Mouse (Mus musculus) megakaryocyte, embryonic 14.5 days (primary cell): ENCODE data around the gene Cul5.

Experiments used
- FLI1 ChIP-seq: IDR thresholded peaks from 2 replicates; pipeline ENCODE4 v1.6.1; 2012; ENCODE audit warnings: low read length, inconsistent platforms, mixed read lengths
- GATA1 ChIP-seq: IDR thresholded peaks from 3 replicates; pipeline ENCODE4 v1.6.1; 2012; ENCODE audit warnings: mixed read lengths, low read length, inconsistent platforms, borderline replicate concordance

DNA sequence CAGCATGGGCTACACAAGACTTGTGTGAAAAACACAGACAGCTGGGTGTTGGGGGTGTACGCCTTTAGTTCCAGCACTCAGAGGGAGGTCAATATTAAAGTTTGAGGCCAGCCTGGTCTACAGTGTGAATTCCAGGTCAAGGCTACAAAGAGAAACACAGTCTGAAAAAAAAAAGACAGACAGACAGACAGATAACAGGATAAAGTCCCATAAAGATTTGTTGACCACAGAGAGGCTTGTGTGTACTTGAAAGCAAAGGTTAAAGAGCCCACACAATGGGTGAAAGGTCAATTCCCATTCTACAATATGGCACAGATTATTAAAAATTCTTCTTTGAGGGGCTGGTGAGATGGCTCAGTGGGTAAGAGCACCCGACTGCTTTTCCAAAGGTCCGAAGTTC lies 62.6 kb downstream of the Cul5 start:
- TF ChIP-seq GATA1 (no peak), FLI1 (no peak)
